Mouse (Mus musculus) ES-Bruce4 (cell line): ENCODE results near the gene D6Ertd527e.

ENCODE experiments used
- CTCF ChIP-seq: IDR thresholded peaks from one replicate; pipeline ENCODE4 v1.8.1; 2011; ENCODE audit warnings: low read depth, low read length
- EP300 ChIP-seq: IDR thresholded peaks from 2 replicates; pipeline ENCODE4 v1.6.1; 2011; ENCODE audit warnings: low read depth, low read length; ENCODE audit not compliant: insufficient read depth
- POLR2A ChIP-seq: IDR thresholded peaks from one replicate; pipeline ENCODE4 v1.8.1; 2011; ENCODE audit warnings: low read length; ENCODE audit not compliant: insufficient read depth

- no peak for TF ChIP-seq CTCF
- no peak for TF ChIP-seq EP300
- TF ChIP-seq POLR2A = no peak
Measured at GRCm38 (mm10) chr6:87103314-87103713, 1.2 kb upstream of the D6Ertd527e start.
